Mouse (Mus musculus) erythroblast, embryonic 14.5 days (primary cell): ENCODE measurements around the gene Acat3.

Source experiments
- GATA1 ChIP-seq: IDR thresholded peaks from 2 replicates; pipeline ENCODE4 v1.6.1; 2012; ENCODE audit warnings: low read length, inconsistent platforms, mixed read lengths
- TAL1 ChIP-seq: IDR thresholded peaks from 3 replicates; pipeline ENCODE4 v1.6.1; 2012; ENCODE audit warnings: low read length, inconsistent platforms, mixed read lengths

DNA sequence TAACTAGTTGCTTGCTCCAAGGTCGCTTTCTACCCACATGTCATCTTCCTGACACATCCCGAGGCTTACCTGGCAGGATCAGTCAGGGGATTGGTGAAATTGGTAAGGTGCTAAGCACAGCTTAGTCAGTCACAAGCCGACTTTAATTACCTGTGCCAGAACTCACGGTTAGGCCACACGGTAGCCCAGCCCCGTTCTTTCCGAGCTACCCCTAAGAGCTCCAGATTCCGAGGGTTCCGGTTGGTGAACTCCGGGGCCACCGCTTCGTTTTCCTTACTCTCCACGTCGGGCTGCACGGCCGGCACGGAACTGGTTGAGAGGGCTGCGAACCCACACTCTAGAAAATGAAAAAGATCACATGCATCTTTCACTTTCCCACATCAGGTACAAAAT, 24.9 kb downstream of the Acat3 start, which contains the start of gene Tcp1:
- TF ChIP-seq TAL1 (no peak), GATA1 (no peak)
